Mouse (Mus musculus) midbrain, embryonic 16.5 days (tissue): Measurements from ENCODE around the gene Klhdc3. TPM values are rescaled to one million over a fixed set of nuclear protein-coding genes. Genes with fewer than 3 reads are reported as not detected.
A peak's percentile ranks its signal among the peaks of the same experiment; 100 is the strongest.

Experiments used
- ATAC-seq: fragments of 200-750 bp; cut with Nextera tagmentation; 2 replicates; pipeline ENCODE4 v1.8.0; 2017; ENCODE audit warnings: moderate TSS enrichment
- H3K27ac ChIP-seq: fragments of 300-500 bp; sonication (generic); 2 replicates; pipeline ENCODE4 v1.5.1; 2014; ENCODE audit warnings: mild to moderate bottlenecking, low read length, mixed read lengths
- H3K27me3 ChIP-seq: fragments of 300-500 bp; sonication (generic); 2 replicates; pipeline ENCODE4 v1.6.1; 2014; ENCODE audit warnings: low read depth, low read length, mixed read lengths; ENCODE audit not compliant: control insufficient read depth, insufficient read depth
- H3K36me3 ChIP-seq: fragments of 300-500 bp; sonication (generic); 2 replicates; pipeline ENCODE4 v1.6.1; 2014; ENCODE audit warnings: mild to moderate bottlenecking, low read length, moderate library complexity, mixed read lengths; ENCODE audit not compliant: control insufficient read depth, insufficient read depth
- H3K4me1 ChIP-seq: fragments of 300-500 bp; sonication (generic); 2 replicates; pipeline ENCODE4 v1.6.1; 2014; ENCODE audit warnings: mild to moderate bottlenecking, low read length, mixed read lengths; ENCODE audit not compliant: control insufficient read depth, insufficient read depth
- H3K4me2 ChIP-seq: fragments of 300-500 bp; sonication (generic); 2 replicates; pipeline ENCODE4 v1.6.1; 2014; ENCODE audit warnings: mild to moderate bottlenecking, low read length, mixed read lengths
- H3K4me3 ChIP-seq: fragments of 300-500 bp; sonication (generic); 2 replicates; pipeline ENCODE4 v1.5.1; 2014; ENCODE audit warnings: low read depth, mild to moderate bottlenecking, low read length, moderate library complexity, mixed read lengths
- H3K9ac ChIP-seq: fragments of 300-500 bp; sonication (generic); 2 replicates; pipeline ENCODE4 v1.6.1; 2014; ENCODE audit warnings: low read depth, low read length, mixed read lengths
- H3K9me3 ChIP-seq: fragments of 300-500 bp; sonication (generic); replicated peaks from 2 replicates; pipeline ENCODE4 v1.6.1; 2014; ENCODE audit warnings: mild to moderate bottlenecking, low read length, mixed read lengths; ENCODE audit not compliant: control insufficient read depth, poor library complexity, severe bottlenecking
- WGBS: fragments of 180-500 bp; shearing (Covaris S2); extraction: QIAGEN DNeasy Blood & Tissue Kit; methylation state at CpG from one replicate; pipeline ENCODE4 v1.1.7; 2014; 5-methylcytosine and 5-hydroxymethylcytosine counted together
- polyA plus RNA-seq: library from polyadenylated mRNA; unstranded; fragments of >200 nt; fragmentation: Nextera tagmentation; extraction: Ambion mirVana; gene quantifications from 2 replicates; pipeline ENCODE4 v1.2.1, GENCODE M21; 2015

Klhdc3 gene
- polyA plus RNA-seq, 1 experiment from 2014 or later: 173 TPM

DNA sequence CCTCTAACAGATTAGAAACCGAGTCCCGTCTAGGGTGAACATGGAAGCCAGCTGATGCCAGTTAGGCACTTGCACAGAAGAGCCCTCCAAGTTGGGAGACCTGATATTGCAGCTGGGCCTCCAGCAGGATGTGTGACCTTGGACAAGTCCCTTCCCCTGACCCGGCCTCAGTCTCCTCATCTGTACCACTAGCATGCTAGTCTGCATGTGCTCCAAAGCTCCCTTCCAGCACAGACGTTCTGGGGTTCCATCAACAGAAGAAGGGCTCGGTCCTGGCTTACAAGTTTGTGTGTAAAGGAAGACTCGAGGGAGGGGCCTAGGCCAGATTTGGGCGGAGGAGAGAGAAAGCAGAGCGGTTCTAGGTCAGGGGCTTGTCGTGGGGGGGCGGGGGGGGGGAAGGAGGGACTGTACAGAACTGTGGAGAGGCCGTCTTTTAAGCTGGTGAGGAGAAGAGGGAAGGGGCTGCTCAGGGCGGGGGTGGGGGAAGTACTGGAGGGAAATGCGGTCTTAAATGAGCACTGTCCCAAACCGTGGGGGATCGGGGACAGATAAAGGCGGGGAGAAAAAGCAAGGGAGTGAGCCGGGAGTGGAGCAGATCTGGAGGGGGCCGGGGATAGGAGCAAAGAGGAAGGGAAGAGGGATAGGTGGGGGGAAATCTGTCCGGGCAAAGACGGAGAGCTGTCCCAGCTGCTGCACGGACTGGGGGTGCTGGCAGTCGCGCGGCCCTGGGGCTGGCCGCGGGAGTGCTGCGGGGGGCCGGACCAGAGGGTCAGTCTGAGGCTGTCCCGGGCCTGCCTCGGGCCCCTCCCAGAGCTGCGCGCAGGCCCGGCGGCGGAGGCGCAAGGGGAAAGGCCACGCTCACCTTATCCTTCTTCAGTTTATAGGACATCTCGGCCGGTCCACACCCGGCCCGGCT is 23.5 kb upstream of the Klhdc3 start:
- Histone ChIP-seq H3K9me3 (no peaks in the 10 kb centered on the region), H3K4me2 (peak overlapping the region; percentile 83), H3K27ac (peak overlapping the region; percentile 83), H3K4me3 (peak overlapping the region; percentile 95), H3K9ac (peak overlapping the region; percentile 93), H3K27me3 (no peaks in the 10 kb centered on the region), H3K36me3 (peaks cover 4% of the 10 kb centered on the region; the same call in 1 of the 2 replicates), H3K4me1 (peaks cover 31% of the 10 kb centered on the region)
- WGBS: 4% methylated on average over 40 of the region's 41 CpGs
- ATAC-seq: peak; percentile 70

DNA sequence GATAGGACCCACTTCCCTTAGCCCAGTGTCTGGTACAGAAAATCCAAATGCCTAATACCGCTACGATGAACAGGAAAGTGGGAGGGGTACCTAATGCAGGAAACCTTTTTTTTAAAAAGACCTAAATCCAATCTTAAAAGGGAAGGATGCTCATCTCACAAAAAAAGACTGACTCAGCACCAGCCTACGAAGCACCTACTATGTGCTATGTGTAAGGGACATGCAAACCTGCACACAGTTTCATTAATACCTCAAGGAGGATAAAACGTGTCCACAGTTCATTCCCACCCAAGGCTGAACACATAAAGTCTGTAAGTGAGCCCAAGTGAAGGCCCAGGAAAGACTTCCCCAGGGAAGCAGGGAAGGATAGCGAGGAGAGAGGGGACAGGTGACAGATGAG is 21.8 kb upstream of the Klhdc3 start:
- H3K4me3 ChIP-seq: no peak overlapping the region
- no peak overlapping the region for H3K27ac ChIP-seq
- peak overlapping the region; percentile 83 for H3K4me2 ChIP-seq
- no peaks in the 10 kb centered on the region for H3K9me3 ChIP-seq
- H3K4me1 ChIP-seq: peaks cover 31% of the 10 kb centered on the region
- no peaks in the 10 kb centered on the region for H3K27me3 ChIP-seq
- ATAC-seq: no peak
- 93% methylated on average over 5 of the region's 5 CpGs for WGBS
- peak overlapping the region; percentile 93 for H3K9ac ChIP-seq
- peaks cover 7% of the 10 kb centered on the region; the same call in 1 of the 2 replicates for H3K36me3 ChIP-seq

- peak overlapping the region; percentile 33; the same call in 1 of the 2 replicates for H3K9ac ChIP-seq
Measured at GRCm38 (mm10) chr17:46702100-46702499, 21.4 kb upstream of the Klhdc3 start.

DNA sequence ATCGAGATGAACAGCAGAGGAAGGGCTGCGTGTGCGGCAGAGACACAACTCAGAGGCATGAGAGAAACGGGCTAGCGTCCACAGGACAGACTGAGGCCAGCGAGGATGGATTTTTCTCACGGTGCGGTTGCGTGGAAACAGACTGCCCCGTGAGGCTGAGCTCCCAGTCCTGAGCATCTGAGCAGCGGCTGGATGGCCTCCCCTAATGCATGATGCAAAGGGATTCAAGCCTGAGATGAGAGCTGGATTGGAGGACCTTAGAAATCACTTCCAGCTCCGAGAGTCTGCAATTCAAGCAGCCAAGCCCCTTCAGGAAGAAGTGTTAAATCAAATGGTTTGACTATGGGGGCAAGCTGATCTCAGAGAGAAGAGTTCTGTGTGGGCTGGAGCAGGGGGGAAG is 20.8 kb upstream of the Klhdc3 start:
- Histone ChIP-seq H3K27ac (no peak overlapping the region; the same call in 1 of the 2 replicates), H3K36me3 (peaks cover 7% of the 10 kb centered on the region; the same call in 1 of the 2 replicates), H3K4me1 (peaks cover 31% of the 10 kb centered on the region), H3K27me3 (no peaks in the 10 kb centered on the region), H3K9ac (peak overlapping the region; percentile 33; the same call in 1 of the 2 replicates), H3K4me2 (no peak overlapping the region; the same call in 1 of the 2 replicates), H3K4me3 (no peak overlapping the region), H3K9me3 (no peaks in the 10 kb centered on the region)
- WGBS: 81% methylated on average over 12 of the region's 12 CpGs
- no peak for ATAC-seq

More at GRCm38 (mm10) chr17:46702100-46702499, 21.4 kb upstream of the Klhdc3 start:
- Histone ChIP-seq H3K4me3 (no peak overlapping the region), H3K4me1 (peaks cover 31% of the 10 kb centered on the region), H3K27ac (no peak overlapping the region; the same call in 1 of the 2 replicates), H3K27me3 (no peaks in the 10 kb centered on the region), H3K9me3 (no peaks in the 10 kb centered on the region), H3K36me3 (peaks cover 7% of the 10 kb centered on the region; the same call in 1 of the 2 replicates), H3K4me2 (no peak overlapping the region; the same call in 1 of the 2 replicates)
- WGBS: 89% methylated on average over 12 of the region's 12 CpGs
- no peak for ATAC-seq

- Histone ChIP-seq H3K4me1 (peaks cover 23% of the 10 kb centered on the region), H3K4me2 (no peak overlapping the region), H3K9me3 (no peaks in the 10 kb centered on the region), H3K4me3 (no peak overlapping the region), H3K27me3 (no peaks in the 10 kb centered on the region), H3K9ac (no peak overlapping the region), H3K27ac (no peak overlapping the region), H3K36me3 (peaks cover 9% of the 10 kb centered on the region; the same call in 1 of the 2 replicates)
- no peak for ATAC-seq
- WGBS: 97% methylated on average over 3 of the region's 3 CpGs
Measured at GRCm38 (mm10) chr17:46699912-46700311, 19.2 kb upstream of the Klhdc3 start.

GRCm38 (mm10) chr17:46699245-46699644 is 18.5 kb upstream of the Klhdc3 start:
- no peak for ATAC-seq
- Histone ChIP-seq H3K9ac (no peak overlapping the region), H3K4me3 (no peak overlapping the region), H3K27me3 (no peaks in the 10 kb centered on the region), H3K4me2 (no peak overlapping the region), H3K27ac (no peak overlapping the region), H3K9me3 (no peaks in the 10 kb centered on the region), H3K36me3 (peaks cover 9% of the 10 kb centered on the region; the same call in 1 of the 2 replicates), H3K4me1 (peaks cover 23% of the 10 kb centered on the region)
- WGBS: 84% methylated on average over 5 of the region's 5 CpGs

DNA sequence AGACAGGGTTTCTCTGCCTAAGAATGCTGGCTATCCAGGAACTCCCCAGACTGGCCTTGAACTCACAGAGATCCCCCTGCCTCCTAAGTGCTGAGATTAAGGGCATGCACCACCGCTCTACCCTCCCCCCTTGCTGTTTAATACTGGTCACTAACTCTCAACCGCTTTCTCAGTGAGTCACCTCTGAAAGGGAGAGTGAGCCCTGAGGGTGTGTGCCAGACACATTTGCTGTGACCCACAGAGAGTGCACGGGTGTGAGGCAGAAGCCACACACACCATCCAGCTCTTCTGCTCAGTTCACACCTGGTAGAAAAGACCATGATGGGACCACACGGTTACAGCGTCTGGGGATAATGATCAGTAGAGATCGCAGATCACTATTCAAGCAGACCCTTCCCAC is 17.8 kb upstream of the Klhdc3 start:
- H3K4me1 ChIP-seq: peaks cover 17% of the 10 kb centered on the region
- H3K36me3 ChIP-seq: peaks cover 9% of the 10 kb centered on the region; the same call in 1 of the 2 replicates
- H3K27ac ChIP-seq: no peak overlapping the region
- no peaks in the 10 kb centered on the region for H3K9me3 ChIP-seq
- 94% methylated on average over 6 of the region's 6 CpGs for WGBS
- H3K27me3 ChIP-seq: no peaks in the 10 kb centered on the region
- H3K4me3 ChIP-seq: no peak overlapping the region
- H3K4me2 ChIP-seq: no peak overlapping the region
- ATAC-seq: no peak
- H3K9ac ChIP-seq: no peak overlapping the region

GRCm38 (mm10) chr17:46694517-46695063 is 13.9 kb upstream of the Klhdc3 start:
- Histone ChIP-seq H3K4me2 (no peak overlapping the region), H3K9me3 (no peaks in the 10 kb centered on the region), H3K4me1 (no peaks in the 10 kb centered on the region), H3K27me3 (no peaks in the 10 kb centered on the region), H3K9ac (no peak overlapping the region), H3K27ac (no peak overlapping the region), H3K4me3 (no peak overlapping the region), H3K36me3 (peaks cover 9% of the 10 kb centered on the region; the same call in 1 of the 2 replicates)
- 55% methylated on average over 1 of the region's 1 CpGs for WGBS
- no peak for ATAC-seq

DNA sequence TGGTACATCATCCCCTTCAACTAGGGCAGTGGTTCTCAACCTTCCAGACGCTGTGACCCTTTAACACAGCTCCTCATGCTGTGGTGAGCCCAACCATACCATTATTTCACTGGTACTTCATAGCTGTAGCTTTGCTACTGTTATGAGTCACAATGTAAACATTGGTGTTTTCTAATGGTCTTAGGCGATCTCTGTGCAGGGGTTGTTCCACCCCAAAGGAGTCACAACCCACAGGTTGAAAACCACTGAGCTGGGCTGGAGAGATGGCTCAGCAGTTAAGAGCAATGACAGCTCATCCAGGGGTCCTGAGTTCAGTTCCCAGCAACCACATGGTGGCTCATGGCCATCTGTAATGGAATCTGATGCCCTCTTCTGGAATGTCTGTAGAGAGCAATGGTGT is 10.7 kb upstream of the Klhdc3 start:
- no peaks in the 10 kb centered on the region for H3K9me3 ChIP-seq
- H3K4me1 ChIP-seq: no peaks in the 10 kb centered on the region
- no peak overlapping the region for H3K27ac ChIP-seq
- H3K4me2 ChIP-seq: no peak overlapping the region
- H3K36me3 ChIP-seq: peaks cover 9% of the 10 kb centered on the region
- H3K9ac ChIP-seq: no peak overlapping the region
- 97% methylated on average over 2 of the region's 2 CpGs for WGBS
- ATAC-seq: no peak
- no peaks in the 10 kb centered on the region for H3K27me3 ChIP-seq
- H3K4me3 ChIP-seq: no peak overlapping the region
